In the genomic region with DNA sequence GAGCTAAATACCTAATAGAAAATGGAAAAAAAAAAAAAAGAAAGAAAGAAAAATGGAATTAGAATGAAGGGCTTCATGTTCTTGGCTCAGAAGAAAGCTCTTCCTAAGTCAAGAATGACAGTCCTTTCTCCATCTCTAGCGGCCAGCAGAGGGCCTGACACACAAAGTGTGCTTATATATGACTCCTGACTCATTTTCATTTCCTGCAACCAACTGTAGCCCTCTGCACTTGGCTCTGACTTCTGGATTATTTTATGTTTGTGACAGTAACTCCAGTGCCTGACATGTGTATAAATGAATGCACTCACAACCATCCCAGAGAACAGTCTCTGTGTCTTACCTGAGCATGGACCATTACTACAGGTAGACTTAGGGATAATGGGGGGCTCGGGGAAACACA, we compare ENCODE assay signal across 7 mouse cellular contexts. TPM values are rescaled to one million over a fixed set of nuclear protein-coding genes. Genes with fewer than 3 reads are reported as not detected.
DNase-seq lines count a peak whose midpoint lies in the region; ATAC-seq and TF ChIP-seq lines count a peak whose summit lies in the region.

No protein-coding gene starts in this region.

- 30% methylated on average over 2 of the region's 2 CpGs for WGBS in liver, embryonic 14.5 days (ENCODE audit: insufficient replicate concordance)

- intact Hi-C loops in left cerebral cortex, postnatal 4 days (cut with DNase I), result no loop called here
- intact Hi-C loops in left cerebral cortex, postnatal 36 days (cut with DNase I), result no loop called here

- ATAC-seq in liver, embryonic 14.5 days (ENCODE audit: insufficient read depth), result no peak
- ATAC-seq in frontal cortex, adult (ENCODE audit: low TSS enrichment), result no peak; the same call in 1 of the 2 replicates

- peaks cover 3% of the 10 kb centered on the region for H3K27me3 ChIP-seq in CH12.LX (replicated peaks)
- peaks cover 9% of the 10 kb centered on the region for H3K27me3 ChIP-seq in liver, embryonic 14.5 days (ENCODE audit: control insufficient read depth, insufficient read depth, low read length)

- peak overlapping the region; percentile 81 to 95 (median 83) for H3K4me3 ChIP-seq in CH12.LX (replicated peaks in 1 of 3; ENCODE audit: low read depth in 2 of 3, low read length in 2 of 3, poor library complexity in 1 of 3)
- no peak overlapping the region for H3K4me3 ChIP-seq in liver, embryonic 14.5 days (ENCODE audit: insufficient read depth in 1 of 2, low read depth in 2 of 2, low read length in 2 of 2)

- peak; percentile 36 for TF ChIP-seq RAD21 in CH12.LX (IDR thresholded peaks at IDR 0.05; ENCODE audit: low read depth, low read length)

- peak overlapping the region; percentile 54 for H3K4me2 ChIP-seq in CH12.LX (ENCODE audit: insufficient read depth, low read depth, poor library complexity, severe bottlenecking)
- no peak overlapping the region for H3K4me2 ChIP-seq in liver, embryonic 14.5 days (ENCODE audit: low read depth)

- peaks cover 7 to 32% of the 10 kb centered on the region in 2 experiments for H3K36me3 ChIP-seq in CH12.LX (replicated peaks in 1 of 2; ENCODE audit: control insufficient read depth in 1 of 2, insufficient read depth in 1 of 2, low read length in 1 of 2)
- H3K36me3 ChIP-seq in liver, embryonic 14.5 days (replicated peaks; ENCODE audit: control insufficient read depth, insufficient read depth, low read depth), result no peaks in the 10 kb centered on the region

- no peaks in the 10 kb centered on the region for H3K79me2 ChIP-seq in CH12.LX (replicated peaks; ENCODE audit: control insufficient read depth, extremely low read depth, insufficient read depth, poor library complexity, severe bottlenecking)

- H3K9ac ChIP-seq in CH12.LX (ENCODE audit: insufficient read depth, low read depth), result peak overlapping the region; percentile 86; the same call in 1 of the 2 replicates
- no peak overlapping the region for H3K9ac ChIP-seq in liver, embryonic 14.5 days (replicated peaks)

- TF ChIP-seq POLR2A in CH12.LX (IDR thresholded peaks at IDR 0.05; ENCODE audit: low read depth, low read length), result no peak

- peak; percentile 27 for DNase-seq in left cerebral cortex, postnatal 4 days
- DNase-seq in left cerebral cortex, adult 9 months (ENCODE audit: low spot score in 2 of 2), result no peak
- DNase-seq in CH12.LX (ENCODE audit: extremely low read depth), result peak; percentile 83
- peak; percentile 53 for DNase-seq in adrenal gland, postnatal 14 days
- DNase-seq in liver, embryonic 14.5 days (ENCODE audit: low read depth in 3 of 3, low spot score in 3 of 3), result no peak
- no peak for DNase-seq in left cerebral cortex, postnatal 36 days (ENCODE audit: low spot score in 2 of 2)

- TF ChIP-seq CTCF in CH12.LX (conservative IDR thresholded peaks at IDR 0.05 in 1 of 2, IDR thresholded peaks at IDR 0.05 in 1 of 2; ENCODE audit: low read depth in 2 of 2, low read length in 2 of 2), result peak; percentile 37 to 75; a peak in 3 of 4 replicates
- TF ChIP-seq CTCF in liver, embryonic 14.5 days (IDR thresholded peaks at IDR 0.05; ENCODE audit: low read depth), result peak; percentile 16; the same call in 1 of the 2 replicates

- peak overlapping the region; percentile 93 for H3K27ac ChIP-seq in CH12.LX (ENCODE audit: insufficient read depth, low read depth)
- no peak overlapping the region for H3K27ac ChIP-seq in liver, embryonic 14.5 days

- dilution Hi-C loops in CH12.LX (cut with MboI; ENCODE audit: extremely low pct_ligation_motif_present, extremely low pct_unique_long_range_greater_than_20kb, low sequenced_read_pairs), result no loop called here

- 0 out of 2 replicates have a peak, but pooled peaks have one; percentile 23 for TF ChIP-seq EP300 in CH12.LX (IDR thresholded peaks at IDR 0.05; ENCODE audit: low read length)
- no peak for TF ChIP-seq EP300 in liver, embryonic 14.5 days (IDR thresholded peaks at IDR 0.05; ENCODE audit: low read depth)

- in situ Hi-C loops in CH12.LX (cut with MboI; ENCODE audit: low pct_ligation_motif_present, low pct_unique_long_range_greater_than_20kb, low sequenced_read_pairs), result no loop called here

- no peaks in the 10 kb centered on the region for H3K9me3 ChIP-seq in CH12.LX (replicated peaks; ENCODE audit: low read length)
- H3K9me3 ChIP-seq in liver, embryonic 14.5 days (ENCODE audit: control insufficient read depth, low read length), result no peaks in the 10 kb centered on the region

- H3K4me1 ChIP-seq in CH12.LX (ENCODE audit: control insufficient read depth in 1 of 2, insufficient read depth in 2 of 2), result peaks cover 6 to 14% of the 10 kb centered on the region in 2 experiments
- H3K4me1 ChIP-seq in liver, embryonic 14.5 days (replicated peaks; ENCODE audit: control insufficient read depth in 2 of 2, insufficient read depth in 2 of 2, low read length in 1 of 2), result peaks cover 0 to 5% of the 10 kb centered on the region in 2 experiments; a peak in 2 of 4 replicates

TF ChIP-seq in CH12.LX, 34 proteins besides CTCF, POLR2A, EP300 and RAD21:
- TF ChIP-seq TBP (conservative IDR thresholded peaks at IDR 0.05; ENCODE audit: low read depth, low read length), result 0 out of 2 replicates have a peak, but pooled peaks have one; percentile 56
- TF ChIP-seq MEF2A (IDR thresholded peaks at IDR 0.05; ENCODE audit: borderline replicate concordance, low read depth, low read length), result peak; percentile 74
- TF ChIP-seq ETS1 (conservative IDR thresholded peaks at IDR 0.05; ENCODE audit: low read depth, low read length), result no peak; the same call in 1 of the 2 replicates
- TF ChIP-seq NRF1 (IDR thresholded peaks at IDR 0.05; ENCODE audit: low read depth, low read length), result no peak
- 0 out of 2 replicates have a peak, but pooled peaks have one; percentile 11 for TF ChIP-seq TCF12 (IDR thresholded peaks at IDR 0.05; ENCODE audit: low read depth, low read length)
- peak; percentile 52; the same call in 1 of the 2 replicates for TF ChIP-seq SIN3A (IDR thresholded peaks at IDR 0.05; ENCODE audit: low read length)
- TF ChIP-seq CHD2 (IDR thresholded peaks at IDR 0.05; ENCODE audit: low read length), result 0 out of 2 replicates have a peak, but pooled peaks have one; percentile 21
- no peak for TF ChIP-seq GABPA (IDR thresholded peaks at IDR 0.05; ENCODE audit: insufficient replicate concordance, low read depth, low read length)
- peak; percentile 57; the same call in 1 of the 2 replicates for TF ChIP-seq BHLHE40 (IDR thresholded peaks at IDR 0.05; ENCODE audit: low read depth, low read length)
- TF ChIP-seq RCOR1 (conservative IDR thresholded peaks at IDR 0.05; ENCODE audit: low read depth, low read length), result no peak
- peak; percentile 59 for TF ChIP-seq SMC3 (IDR thresholded peaks at IDR 0.05; ENCODE audit: low read depth, low read length)
- no peak for TF ChIP-seq CHD1 (IDR thresholded peaks at IDR 0.05; ENCODE audit: low read depth, low read length)
- 0 out of 2 replicates have a peak, but pooled peaks have one; percentile 4 for TF ChIP-seq JUN (IDR thresholded peaks at IDR 0.05; ENCODE audit: insufficient read depth, low read depth, low read length)
- no peak for TF ChIP-seq PAX5 (IDR thresholded peaks at IDR 0.05; ENCODE audit: low read length)
- peak; percentile 15; the same call in 1 of the 2 replicates for TF ChIP-seq ELF1 (IDR thresholded peaks at IDR 0.05; ENCODE audit: low read depth, low read length)
- 0 out of 2 replicates have a peak, but pooled peaks have one; percentile 27 for TF ChIP-seq MAX (IDR thresholded peaks at IDR 0.05; ENCODE audit: low read length)
- TF ChIP-seq MYC (IDR thresholded peaks at IDR 0.05; ENCODE audit: low read depth, low read length), result peak; percentile 58; the same call in 1 of the 2 replicates
- TF ChIP-seq IRF4 (IDR thresholded peaks at IDR 0.05; ENCODE audit: low read depth, low read length), result peak; percentile 56
- 0 out of 2 replicates have a peak, but pooled peaks have one; percentile 10 for TF ChIP-seq MAZ (IDR thresholded peaks at IDR 0.05; ENCODE audit: low read depth, low read length)
- TF ChIP-seq JUND (conservative IDR thresholded peaks at IDR 0.05; ENCODE audit: low read depth, low read length), result peak; percentile 51

RNA-seq across cellular contexts. Expression of a gene that starts 2.0 kb away (rescaled TPM):
- total RNA-seq in left cerebral cortex, postnatal 4 days (2021), result under 1 TPM; 0.42 to 0.85 TPM
- 18.3 and 21.0 TPM in 2 replicates for total RNA-seq in CH12.LX (2012; rRNA removed)
- 24.4 and 24.7 TPM in 2 replicates for total RNA-seq in CH12.LX (2014; rRNA removed)
- 11.0 and 13.9 TPM in 2 replicates for polyA plus RNA-seq in CH12.LX (2012; ENCODE audit: insufficient read length, low read depth)
- total RNA-seq in adrenal gland, postnatal 14 days (2021), result 6.4 TPM in 2 replicates
- polyA plus RNA-seq in liver, embryonic 14.5 days (2012; rRNA removed), result 0.08 and 0.09 TPM in 2 replicates
- polyA plus RNA-seq in liver, embryonic 14.5 days (2014; fragmentation: Nextera tagmentation; extraction: Ambion mirVana), result 0.15 TPM in 1 of 2 replicates, not detected in the other
- total RNA-seq in left cerebral cortex, postnatal 36 days (2021), result under 1 TPM; 0.25 to 0.57 TPM

RNA-seq across cellular contexts. Expression of a gene that starts 20.0 kb away (rescaled TPM):
- total RNA-seq in left cerebral cortex, postnatal 4 days (2021), result 1 to 10 TPM in 1 of 2 experiments, not detected in 1; 3.5 TPM
- total RNA-seq in CH12.LX (2012; rRNA removed) (1.8 and 5.1 TPM in 2 replicates), CH12.LX (2014; rRNA removed) (2.2 TPM in 1 of 2 replicates, not detected in the other)
- 0.97 and 2.2 TPM in 2 replicates for polyA plus RNA-seq in CH12.LX (2012; ENCODE audit: insufficient read length, low read depth)
- 4.4 and 4.7 TPM in 2 replicates for total RNA-seq in adrenal gland, postnatal 14 days (2021)
- polyA plus RNA-seq in liver, embryonic 14.5 days (2012; rRNA removed), result 2.1 TPM in 1 of 2 replicates, not detected in the other
- 2.5 and 3.5 TPM in 2 replicates for polyA plus RNA-seq in liver, embryonic 14.5 days (2014; fragmentation: Nextera tagmentation; extraction: Ambion mirVana)
- 1 to 10 TPM in 1 of 2 experiments, not detected in 1; 2.8 TPM for total RNA-seq in left cerebral cortex, postnatal 36 days (2021)

RNA-seq across cellular contexts. Expression of a gene that starts 31.1 kb away (rescaled TPM):
- total RNA-seq in left cerebral cortex, postnatal 4 days (2021), result 10 to 100 TPM; 23.4 to 25.6 TPM
- total RNA-seq in CH12.LX (2012; rRNA removed) (3.3 and 3.7 TPM in 2 replicates), CH12.LX (2014; rRNA removed) (6.3 and 6.8 TPM in 2 replicates)
- polyA plus RNA-seq in CH12.LX (2012; ENCODE audit: insufficient read length, low read depth), result 9.5 and 10.2 TPM in 2 replicates
- 23.9 and 24.2 TPM in 2 replicates for total RNA-seq in adrenal gland, postnatal 14 days (2021)
- 2.0 and 2.7 TPM in 2 replicates for polyA plus RNA-seq in liver, embryonic 14.5 days (2012; rRNA removed)
- 2.4 and 3.0 TPM in 2 replicates for polyA plus RNA-seq in liver, embryonic 14.5 days (2014; fragmentation: Nextera tagmentation; extraction: Ambion mirVana)
- 10 to 100 TPM in 1 of 2 experiments, 1 to 10 TPM in 1; 8.6 to 10.5 TPM for total RNA-seq in left cerebral cortex, postnatal 36 days (2021)

Comparison
In these comparisons a context has a peak if more than half of its experiments do, and no peak if none do; other contexts are left out.
1. DNase-seq: peak in left cerebral cortex, postnatal 4 days (single experiment), CH12.LX (single experiment) and adrenal gland, postnatal 14 days (single experiment); none in left cerebral cortex, adult 9 months (0 of 2), liver, embryonic 14.5 days (0 of 3) and left cerebral cortex, postnatal 36 days (0 of 2).
2. H3K4me3 ChIP-seq: peak in CH12.LX (3 of 3); none in liver, embryonic 14.5 days (0 of 2).